Mouse (Mus musculus) liver, postnatal 0 days (tissue): ENCODE results near the gene Ankrd55. TPM values are rescaled to one million over a fixed set of nuclear protein-coding genes. Genes with fewer than 3 reads are reported as not detected.

Experiments used
- ATAC-seq: fragments of 200-750 bp; cut with Nextera tagmentation; 2 replicates; pipeline ENCODE4 v1.8.0; 2017; ENCODE audit warnings: mild to moderate bottlenecking, moderate library complexity
- DNase-seq: peaks from one replicate; pipeline ENCODE4 v3.0.0-alpha.2; 2016
- H3K27ac ChIP-seq: fragments of 300-500 bp; sonication (generic); 2 replicates; pipeline ENCODE4 v1.5.1; 2014; ENCODE audit warnings: antibody characterized with exemption, moderate library complexity, mild to moderate bottlenecking, low read depth
- H3K27me3 ChIP-seq: fragments of 300-500 bp; sonication (generic); 2 replicates; pipeline ENCODE4 v1.6.1; 2014; ENCODE audit warnings: low read length, control low read depth, mixed read lengths; ENCODE audit not compliant: insufficient read depth
- H3K36me3 ChIP-seq: fragments of 300-500 bp; sonication (generic); replicated peaks from 2 replicates; pipeline ENCODE4 v1.6.1; 2014; ENCODE audit warnings: mild to moderate bottlenecking, control low read depth, low read length, moderate library complexity, mixed read lengths; ENCODE audit not compliant: insufficient read depth
- H3K4me1 ChIP-seq: fragments of 300-500 bp; sonication (generic); 2 replicates; pipeline ENCODE4 v1.6.1; 2014; ENCODE audit warnings: antibody characterized with exemption, mild to moderate bottlenecking, control low read depth; ENCODE audit not compliant: insufficient read depth
- H3K4me2 ChIP-seq: fragments of 300-500 bp; sonication (generic); 2 replicates; pipeline ENCODE4 v1.6.1; 2014; ENCODE audit warnings: low read depth, mild to moderate bottlenecking, low read length, moderate library complexity, mixed read lengths
- H3K4me3 ChIP-seq: fragments of 300-500 bp; sonication (generic); 2 replicates; pipeline ENCODE4 v1.5.1; 2014; ENCODE audit warnings: low read depth, low read length
- H3K9ac ChIP-seq: fragments of 300-500 bp; sonication (generic); replicated peaks from 2 replicates; pipeline ENCODE4 v1.6.1; 2014; ENCODE audit warnings: mild to moderate bottlenecking, moderate library complexity
- H3K9me3 ChIP-seq: fragments of 300-500 bp; sonication (generic); 2 replicates; pipeline ENCODE4 v1.6.1; 2016; ENCODE audit warnings: mild to moderate bottlenecking, control low read depth, low read length, mixed read lengths
- CTCF ChIP-seq: sonication (generic); IDR thresholded peaks from 2 replicates; pipeline ENCODE4 v1.5.1; 2016; ENCODE audit warnings: antibody characterized with exemption, low read depth
- EP300 ChIP-seq: IDR thresholded peaks from 2 replicates; pipeline ENCODE4 v1.6.1; 2016; ENCODE audit warnings: antibody characterized with exemption, low read depth, mild to moderate bottlenecking
- WGBS: fragments of 180-500 bp; shearing (Covaris S2); extraction: QIAGEN DNeasy Blood & Tissue Kit; methylation state at CpG from one replicate; pipeline ENCODE4 v1.1.7; 2014; ENCODE audit not compliant: insufficient replicate concordance; 5-methylcytosine and 5-hydroxymethylcytosine counted together
- polyA plus RNA-seq: library from polyadenylated mRNA; unstranded; fragments of >200 nt; fragmentation: Nextera tagmentation; extraction: Ambion mirVana; gene quantifications from 2 replicates; pipeline ENCODE4 v1.2.1, GENCODE M21; 2015

Ankrd55 gene
- polyA plus RNA-seq, 1 experiment from 2014 or later, result 1.3 TPM

DNA sequence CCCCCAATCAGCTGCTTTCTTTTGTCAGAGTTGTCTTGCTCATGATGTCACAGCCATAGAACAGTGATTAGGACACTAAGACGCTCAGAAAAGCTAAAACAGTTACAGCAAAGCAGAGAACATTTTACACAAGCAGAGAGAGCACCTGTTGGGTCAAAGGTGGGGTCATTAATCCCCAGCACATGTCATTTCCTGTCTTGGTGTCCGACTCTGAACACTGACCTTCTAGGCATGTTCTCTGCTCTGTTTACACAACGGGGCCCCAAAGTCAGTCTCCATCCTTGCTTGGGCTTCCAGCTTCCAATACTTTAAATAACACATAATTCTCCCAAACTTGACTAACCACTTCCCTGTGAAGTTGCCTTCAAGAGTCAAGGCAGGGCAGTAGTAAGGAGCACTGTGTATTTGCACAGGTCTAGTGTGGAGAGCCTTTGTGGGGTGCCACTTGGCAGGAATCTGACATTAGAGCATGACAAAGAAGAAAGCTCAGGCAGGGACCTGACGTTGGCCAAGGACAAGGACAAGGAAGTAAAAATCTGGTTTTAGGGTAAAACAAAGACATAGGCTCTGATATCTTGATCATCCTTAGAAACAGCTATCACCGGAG is 123.1 kb downstream of the Ankrd55 start:
- Histone ChIP-seq H3K9ac (no peak overlapping the region), H3K9me3 (no peaks in the 10 kb centered on the region), H3K4me3 (no peak overlapping the region), H3K27me3 (no peaks in the 10 kb centered on the region), H3K36me3 (no peaks in the 10 kb centered on the region), H3K4me2 (no peak overlapping the region), H3K27ac (no peak overlapping the region), H3K4me1 (no peaks in the 10 kb centered on the region)
- no peak for TF ChIP-seq EP300
- TF ChIP-seq CTCF, result no peak
- ATAC-seq, result no peak
- 66% methylated on average over 5 of the region's 5 CpGs for WGBS
- no peak for DNase-seq

- WGBS, result 85% methylated on average over 2 of the region's 3 CpGs
- TF ChIP-seq EP300, result no peak
- no peak for TF ChIP-seq CTCF
- Histone ChIP-seq H3K27ac (no peak overlapping the region), H3K4me2 (no peak overlapping the region), H3K27me3 (no peaks in the 10 kb centered on the region), H3K9me3 (no peaks in the 10 kb centered on the region), H3K9ac (no peak overlapping the region), H3K36me3 (no peaks in the 10 kb centered on the region), H3K4me1 (peaks cover 3% of the 10 kb centered on the region; the same call in 1 of the 2 replicates), H3K4me3 (no peak overlapping the region)
- no peak for DNase-seq
- ATAC-seq, result no peak
These were observed 124.0 kb downstream of the Ankrd55 start for GRCm38 (mm10) chr13:112412251-112412650.

- no peak for ATAC-seq
- Histone ChIP-seq H3K27ac (no peak overlapping the region), H3K9me3 (no peaks in the 10 kb centered on the region), H3K4me3 (no peak overlapping the region), H3K4me1 (peaks cover 3% of the 10 kb centered on the region; the same call in 1 of the 2 replicates), H3K27me3 (no peaks in the 10 kb centered on the region), H3K36me3 (no peaks in the 10 kb centered on the region), H3K4me2 (no peak overlapping the region), H3K9ac (no peak overlapping the region)
- 81% methylated on average over 5 of the region's 5 CpGs for WGBS
- DNase-seq, result no peak
- TF ChIP-seq EP300, result no peak
- no peak for TF ChIP-seq CTCF
These were observed 124.6 kb downstream of the Ankrd55 start for GRCm38 (mm10) chr13:112412824-112413223.

GRCm38 (mm10) chr13:112413611-112414010 is 125.4 kb downstream of the Ankrd55 start:
- Histone ChIP-seq H3K4me2 (no peak overlapping the region), H3K27ac (no peak overlapping the region), H3K9me3 (no peaks in the 10 kb centered on the region), H3K27me3 (no peaks in the 10 kb centered on the region), H3K4me3 (no peak overlapping the region), H3K4me1 (peaks cover 3% of the 10 kb centered on the region; the same call in 1 of the 2 replicates), H3K9ac (no peak overlapping the region), H3K36me3 (no peaks in the 10 kb centered on the region)
- WGBS, result 63% methylated on average over 8 of the region's 8 CpGs
- TF ChIP-seq CTCF (no peak), EP300 (no peak)
- DNase-seq, result no peak
- no peak for ATAC-seq

- peak overlapping the region; percentile 73 for H3K27ac ChIP-seq
- H3K27me3 ChIP-seq, result no peaks in the 10 kb centered on the region
- TF ChIP-seq CTCF (no peak), EP300 (no peak)
- H3K9ac ChIP-seq, result no peak overlapping the region
- DNase-seq (no peak), ATAC-seq (no peak)
- H3K4me3 ChIP-seq, result no peak overlapping the region
- 69% methylated on average over 6 of the region's 6 CpGs for WGBS
- no peaks in the 10 kb centered on the region for H3K36me3 ChIP-seq
- H3K4me1 ChIP-seq, result peaks cover 3% of the 10 kb centered on the region; the same call in 1 of the 2 replicates
- no peaks in the 10 kb centered on the region for H3K9me3 ChIP-seq
- H3K4me2 ChIP-seq, result no peak overlapping the region
These were observed 127.6 kb downstream of the Ankrd55 start for GRCm38 (mm10) chr13:112415896-112416295.

GRCm38 (mm10) chr13:112416410-112417162 is 128.3 kb downstream of the Ankrd55 start:
- 0 out of 2 replicates have a peak overlapping the region, but pooled peaks have one; percentile 21 for H3K9ac ChIP-seq
- no peak overlapping the region for H3K4me3 ChIP-seq
- ATAC-seq (0 out of 2 replicates have a peak, but pooled peaks have one; percentile 35), DNase-seq (no peak)
- WGBS, result 25% methylated on average over 8 of the region's 8 CpGs
- no peak for TF ChIP-seq EP300
- TF ChIP-seq CTCF, result no peak
- H3K9me3 ChIP-seq, result no peaks in the 10 kb centered on the region
- H3K27me3 ChIP-seq, result no peaks in the 10 kb centered on the region
- peak overlapping the region; percentile 73 for H3K27ac ChIP-seq
- H3K4me1 ChIP-seq, result peaks cover 3% of the 10 kb centered on the region; the same call in 1 of the 2 replicates
- H3K36me3 ChIP-seq, result no peaks in the 10 kb centered on the region
- peak overlapping the region; percentile 29; the same call in 1 of the 2 replicates for H3K4me2 ChIP-seq
